Mouse (Mus musculus): ENCODE data around the gene Lcn12.

DNA sequence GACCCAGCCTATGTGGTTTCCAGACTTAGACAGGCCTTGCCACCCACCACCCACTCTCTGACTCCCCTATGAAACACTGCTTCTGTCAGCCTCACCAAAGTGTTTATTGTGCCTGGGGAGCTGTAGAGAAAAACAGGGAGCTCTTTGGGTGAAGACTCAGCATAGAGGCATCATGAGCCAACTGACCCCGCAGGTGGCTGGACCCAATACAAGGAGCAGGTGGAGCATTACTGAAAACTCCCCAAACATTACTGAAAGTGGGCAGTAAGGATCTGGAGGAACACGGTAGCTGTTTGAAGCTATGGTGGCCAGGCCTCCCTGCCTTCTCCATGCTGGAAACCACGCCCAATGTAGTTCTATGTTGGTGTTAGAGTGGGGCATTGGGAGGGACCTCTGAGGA is 30.1 kb downstream of the Lcn12 start:
- TF ChIP-seq CTCF (IDR thresholded peaks at IDR 0.05; ENCODE audit: low read depth) (no peak), EP300 (optimal IDR thresholded peaks at IDR 0.05) (no peak)

All from stomach, postnatal 0 days (tissue).